Mouse (Mus musculus) liver, embryonic 14.5 days (tissue): ENCODE data around the gene Rangap1. TPM values are rescaled to one million over a fixed set of nuclear protein-coding genes. Genes with fewer than 3 reads are reported as not detected.

Experiments
- ATAC-seq: fragments of 200-750 bp; cut with Nextera tagmentation; 2 replicates; pipeline ENCODE4 v1.8.0; 2017; ENCODE audit warnings: moderate number of reproducible peaks, mild to moderate bottlenecking, moderate library complexity; ENCODE audit not compliant: insufficient read depth
- DNase-seq, 3 experiments: peaks; one replicate each; pipeline ENCODE4 v3.0.0-alpha.2; 2012 to 2013; ENCODE audit warnings: low read depth in 3 of 3, low spot score in 3 of 3
- H3K27ac ChIP-seq: fragments of 300-500 bp; sonication (generic); 2 replicates; pipeline ENCODE4 v1.5.1; 2014; ENCODE audit warnings: moderate library complexity, mild to moderate bottlenecking, control low read depth, inconsistent platforms
- H3K27me3 ChIP-seq: fragments of 300-500 bp; sonication (generic); 2 replicates; pipeline ENCODE4 v1.6.1; 2014; ENCODE audit warnings: mild to moderate bottlenecking, low read length, moderate library complexity; ENCODE audit not compliant: control insufficient read depth, insufficient read depth
- H3K36me3 ChIP-seq: fragments of 300-500 bp; sonication (generic); replicated peaks from 2 replicates; pipeline ENCODE4 v1.6.1; 2014; ENCODE audit warnings: low read depth; ENCODE audit not compliant: control insufficient read depth, insufficient read depth
- H3K4me1 ChIP-seq, 2 experiments: fragments of 200-500 bp in 1 of 2; fragments of 300-500 bp in 1 of 2; sonication (generic) in 1 of 2; replicated peaks; 2 replicates each; pipeline ENCODE4 v1.6.1; 2012 to 2014; ENCODE audit warnings: antibody characterized with exemption in 1 of 2, inconsistent platforms in 1 of 2, low read length in 1 of 2; ENCODE audit not compliant: control insufficient read depth in 2 of 2, insufficient read depth in 2 of 2
- H3K4me2 ChIP-seq: fragments of 300-500 bp; sonication (generic); 2 replicates; pipeline ENCODE4 v1.6.1; 2014; ENCODE audit warnings: low read depth, mild to moderate bottlenecking, control low read depth, moderate library complexity
- H3K4me3 ChIP-seq, 2 experiments: fragments of 200-500 bp in 1 of 2; fragments of 300-500 bp in 1 of 2; sonication (generic) in 1 of 2; 2 replicates each; pipeline ENCODE4 v1.5.1; 2012 to 2014; ENCODE audit warnings: low read depth in 2 of 2, low read length in 2 of 2, mild to moderate bottlenecking in 2 of 2, control low read depth in 1 of 2, inconsistent platforms in 1 of 2, moderate library complexity in 1 of 2; ENCODE audit not compliant: insufficient read depth in 1 of 2
- H3K9ac ChIP-seq: fragments of 300-500 bp; sonication (generic); replicated peaks from 2 replicates; pipeline ENCODE4 v1.6.1; 2014; ENCODE audit warnings: mild to moderate bottlenecking, control low read depth, moderate library complexity
- H3K9me3 ChIP-seq: fragments of 300-500 bp; sonication (generic); 2 replicates; pipeline ENCODE4 v1.6.1; 2016; ENCODE audit warnings: low read length, mixed read lengths; ENCODE audit not compliant: control insufficient read depth
- CTCF ChIP-seq: IDR thresholded peaks from 2 replicates; pipeline ENCODE4 v1.5.1; 2016; ENCODE audit warnings: antibody characterized with exemption, low read depth, control low read depth
- EP300 ChIP-seq: IDR thresholded peaks from 2 replicates; pipeline ENCODE4 v1.6.1; 2016; ENCODE audit warnings: antibody characterized with exemption, low read depth
- WGBS: fragments of 180-500 bp; shearing (Covaris S2); extraction: QIAGEN DNeasy Blood & Tissue Kit; methylation state at CpG from one replicate; pipeline ENCODE4 v1.1.7; 2014; ENCODE audit not compliant: insufficient replicate concordance; 5-methylcytosine and 5-hydroxymethylcytosine counted together
- polyA plus RNA-seq, 2 experiments: library from polyadenylated mRNA; depleted of rRNA in 1 of 2; stranded (reverse) in 1 of 2; unstranded in 1 of 2; fragments of >200 nt; fragmentation: Nextera tagmentation in 1 of 2; extraction: Ambion mirVana in 1 of 2; gene quantifications; 2 replicates each; pipeline versions ENCODE4 v1.2.1 to v1.2.3; 2012 to 2014

The Rangap1 gene
- polyA plus RNA-seq, 2 experiments, result 50.6 to 57.1 TPM

DNA sequence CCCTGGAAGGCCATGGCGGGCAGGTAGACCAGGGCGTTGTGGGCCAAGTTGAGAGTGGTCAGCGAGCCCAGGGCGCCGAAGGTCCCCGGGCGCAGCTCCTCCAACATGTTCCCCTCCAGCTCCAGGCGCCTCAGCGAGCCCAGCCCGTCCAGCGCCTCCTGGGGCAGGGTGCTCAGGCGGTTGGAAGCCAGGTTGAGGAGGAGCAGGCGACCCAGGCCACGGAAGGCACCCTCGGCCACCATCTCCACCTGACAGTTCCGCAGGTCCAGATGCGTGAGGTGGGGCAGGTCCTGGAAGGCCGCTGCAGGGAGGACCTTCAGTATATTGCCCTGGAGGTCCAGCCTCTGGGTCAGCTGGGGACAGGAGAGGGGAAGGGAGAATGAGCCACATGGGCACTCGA lies 50.4 kb downstream of the Rangap1 start:
- no peak for TF ChIP-seq CTCF
- Histone ChIP-seq H3K4me2 (peak overlapping the region; percentile 64), H3K27ac (no peak overlapping the region), H3K9ac (no peak overlapping the region), H3K36me3 (no peaks in the 10 kb centered on the region), H3K4me1 (no peaks in the 10 kb centered on the region), H3K4me3 (peak overlapping the region in 1 of 2 experiments; percentile 49; a peak in 2 of 4 replicates), H3K9me3 (no peaks in the 10 kb centered on the region), H3K27me3 (peaks cover 45% of the 10 kb centered on the region)
- ATAC-seq (no peak), DNase-seq (no peak)
- 39% methylated on average over 19 of the region's 19 CpGs for WGBS

DNA sequence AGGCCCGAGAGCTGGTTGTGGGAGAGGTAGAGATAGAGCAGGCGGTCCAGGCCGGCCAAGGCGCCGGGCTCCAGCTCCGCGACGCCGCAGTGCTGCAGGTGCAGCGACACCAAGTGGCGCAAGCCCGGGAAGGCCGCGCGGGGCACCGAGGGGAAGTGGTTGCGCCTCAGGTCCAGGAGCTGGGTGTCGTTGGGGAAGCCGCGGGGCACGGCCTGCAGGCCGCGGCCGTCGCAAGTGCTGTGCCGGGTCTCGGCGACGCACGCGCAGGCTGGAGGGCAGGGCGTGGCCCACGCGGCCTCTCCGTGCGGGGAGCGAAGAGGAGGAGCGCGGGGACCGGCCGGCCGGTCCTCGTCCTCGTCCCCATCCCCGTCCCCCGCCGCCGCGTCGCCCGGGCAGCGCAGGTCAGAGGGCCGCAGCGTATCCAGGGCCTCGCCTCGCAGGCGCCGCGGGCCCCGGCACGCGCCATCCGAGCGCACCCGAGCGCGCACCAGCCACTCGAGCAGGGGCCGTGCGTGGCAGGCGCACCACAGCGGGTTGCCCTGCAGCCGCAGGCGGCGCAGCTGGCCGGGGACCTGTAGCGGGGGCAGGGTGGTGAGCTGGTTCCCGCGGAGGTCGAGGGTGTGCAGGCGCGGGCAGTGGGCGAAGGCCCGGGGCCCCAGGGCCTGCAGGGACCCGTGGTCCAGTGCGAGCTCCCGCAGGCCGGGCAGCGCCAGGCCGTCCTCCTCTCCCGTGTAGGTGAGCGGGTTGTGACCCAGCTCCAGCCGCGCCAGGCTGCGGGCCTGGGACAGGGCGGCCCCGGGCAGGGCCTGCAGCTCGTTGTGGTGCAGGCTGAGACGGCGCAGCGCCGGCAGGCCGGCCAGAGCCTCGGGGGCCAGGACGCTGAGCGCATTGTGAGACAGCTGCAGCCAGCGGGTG lies 51.1 kb downstream of the Rangap1 start:
- DNase-seq, result peak; percentile 37 to 41 (median 41)
- Histone ChIP-seq H3K27ac (no peak overlapping the region), H3K4me1 (no peaks in the 10 kb centered on the region), H3K4me3 (peak overlapping the region; percentile 26 to 49), H3K9me3 (no peaks in the 10 kb centered on the region), H3K4me2 (peak overlapping the region; percentile 64), H3K36me3 (no peaks in the 10 kb centered on the region), H3K9ac (no peak overlapping the region), H3K27me3 (peaks cover 45% of the 10 kb centered on the region)
- peak; percentile 73 for ATAC-seq
- TF ChIP-seq CTCF (peak; percentile 72), EP300 (no peak)
- WGBS, result 1% methylated on average over 93 of the region's 107 CpGs

DNA sequence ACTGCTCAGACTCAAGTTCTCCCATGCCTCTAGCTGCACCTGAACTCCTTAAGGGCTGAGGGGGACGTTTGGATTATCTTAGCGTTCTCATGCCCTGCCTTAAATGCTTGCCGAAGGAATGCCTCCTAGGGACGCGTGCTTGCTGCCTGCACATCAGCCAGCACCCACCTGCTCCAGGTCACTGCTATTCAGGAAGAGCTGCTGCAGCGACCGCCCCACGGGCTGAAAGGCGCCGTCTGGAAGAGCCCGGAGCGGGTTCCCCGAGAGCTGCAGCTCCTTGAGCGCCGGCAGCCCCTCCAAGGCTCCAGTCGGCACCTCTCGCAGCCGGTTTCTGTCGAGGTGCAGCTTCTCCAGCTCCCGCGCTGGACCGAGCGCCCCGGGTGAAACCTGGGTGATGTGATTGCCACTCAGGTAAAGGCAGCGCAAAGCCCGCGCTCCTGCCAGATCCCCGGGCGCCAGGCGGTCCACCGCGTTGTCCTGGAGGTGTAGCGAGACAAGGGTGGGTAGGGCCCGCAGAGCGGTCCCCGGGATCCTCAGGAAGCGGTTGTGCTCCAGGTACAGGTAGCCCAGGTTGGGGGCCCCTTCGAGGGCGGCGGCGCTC lies 51.9 kb downstream of the Rangap1 start:
- Histone ChIP-seq H3K4me3 (peak overlapping the region; percentile 22 to 49; a peak in 3 of 4 replicates), H3K9ac (no peak overlapping the region), H3K27ac (no peak overlapping the region), H3K27me3 (peaks cover 45% of the 10 kb centered on the region), H3K4me1 (no peaks in the 10 kb centered on the region), H3K36me3 (no peaks in the 10 kb centered on the region), H3K9me3 (no peaks in the 10 kb centered on the region), H3K4me2 (peak overlapping the region; percentile 64)
- TF ChIP-seq EP300 (no peak), CTCF (no peak)
- peak; percentile 17; the same call in 1 of the 2 replicates for ATAC-seq
- WGBS, result 9% methylated on average over 41 of the region's 41 CpGs
- no peak for DNase-seq

DNA sequence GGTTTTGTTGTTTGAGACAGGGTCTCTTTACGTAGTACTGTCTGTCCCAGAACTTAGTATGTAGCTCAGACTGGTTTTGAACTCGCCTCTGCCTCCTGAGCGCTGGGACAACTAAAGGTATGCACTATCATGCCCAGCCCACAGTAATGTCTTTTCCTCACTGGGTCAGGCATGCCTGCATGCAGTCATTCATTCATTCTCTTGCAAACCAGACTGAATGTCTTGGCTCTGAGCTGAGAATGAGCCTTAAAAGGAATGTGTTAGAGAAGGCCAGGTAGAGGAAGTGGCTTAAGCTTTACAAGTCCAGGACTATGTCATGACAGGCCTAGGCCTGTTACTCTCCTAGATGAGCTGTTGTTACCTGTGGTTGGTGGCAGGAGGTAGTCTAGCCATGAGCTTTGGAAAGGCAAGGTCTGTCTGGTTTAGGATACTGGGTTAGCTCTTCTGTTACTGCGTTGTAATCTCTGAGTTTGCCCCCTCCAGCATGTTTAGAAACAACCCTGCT lies 65.0 kb downstream of the Rangap1 start:
- no peaks in the 10 kb centered on the region for H3K4me1 ChIP-seq
- ATAC-seq, result no peak
- no peak overlapping the region for H3K4me2 ChIP-seq
- no peaks in the 10 kb centered on the region for H3K27me3 ChIP-seq
- no peak overlapping the region for H3K27ac ChIP-seq
- no peaks in the 10 kb centered on the region for H3K9me3 ChIP-seq
- no peak for TF ChIP-seq EP300
- no peak for TF ChIP-seq CTCF
- H3K4me3 ChIP-seq, result no peak overlapping the region
- no peak overlapping the region for H3K9ac ChIP-seq
- no peak for DNase-seq
- WGBS, result 90% methylated on average over 4 of the region's 4 CpGs
- H3K36me3 ChIP-seq, result peaks cover 14% of the 10 kb centered on the region

DNA sequence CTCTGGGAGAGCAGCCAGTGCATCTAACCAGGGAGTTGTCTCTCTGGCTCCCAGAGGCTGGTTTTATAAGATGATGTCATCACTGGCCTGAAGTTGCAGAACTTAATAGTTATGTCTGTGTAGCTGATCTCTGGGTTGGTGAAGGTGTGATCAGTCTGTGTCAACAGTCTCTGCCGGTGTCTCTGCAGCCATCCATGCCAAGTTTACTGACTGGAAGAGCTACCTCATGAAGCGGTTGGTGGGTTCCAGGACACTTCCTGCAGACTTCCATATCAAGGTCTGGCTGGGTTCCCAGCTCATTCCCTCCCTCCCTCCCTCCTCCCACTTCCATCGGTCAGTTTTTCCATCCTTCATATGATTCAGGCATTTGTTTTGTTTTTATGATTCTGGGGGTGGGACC lies 68.7 kb downstream of the Rangap1 start:
- H3K9ac ChIP-seq, result no peak overlapping the region
- no peaks in the 10 kb centered on the region for H3K4me1 ChIP-seq
- no peak for ATAC-seq
- no peak overlapping the region for H3K4me3 ChIP-seq
- H3K4me2 ChIP-seq, result no peak overlapping the region
- no peak for DNase-seq
- peaks cover 8% of the 10 kb centered on the region for H3K36me3 ChIP-seq
- no peaks in the 10 kb centered on the region for H3K27me3 ChIP-seq
- TF ChIP-seq CTCF (no peak), EP300 (no peak)
- no peak overlapping the region for H3K27ac ChIP-seq
- 83% methylated on average over 3 of the region's 3 CpGs for WGBS
- no peaks in the 10 kb centered on the region for H3K9me3 ChIP-seq
